7 mouse cellular contexts compared by ENCODE assay signal in genomic region chr7:80209669-80210068, GRCm38 (mm10). TPM values are rescaled to one million over a fixed set of nuclear protein-coding genes. Genes with fewer than 3 reads are reported as not detected.
DNase-seq lines count a peak whose midpoint lies in the region; ATAC-seq and TF ChIP-seq lines count a peak whose summit lies in the region.

No protein-coding gene starts in this region.

- H3K27me3 ChIP-seq in heart, postnatal 0 days (ENCODE audit: control insufficient read depth, insufficient read depth, low read length) = no peaks in the 10 kb centered on the region

- H3K36me3 ChIP-seq in heart, postnatal 0 days (replicated peaks; ENCODE audit: control insufficient read depth, insufficient read depth, low read length) = peaks cover 11% of the 10 kb centered on the region; the same call in 1 of the 2 replicates

- no peak for ATAC-seq in heart, postnatal 0 days (ENCODE audit: insufficient read depth, low read depth)

- no peak for TF ChIP-seq EP300 in heart, postnatal 0 days (IDR thresholded peaks at IDR 0.05; ENCODE audit: low read depth)

- no peak overlapping the region for H3K4me3 ChIP-seq in heart, postnatal 0 days (ENCODE audit: low read depth, low read length)

- no peak for TF ChIP-seq CTCF in heart, postnatal 0 days (IDR thresholded peaks at IDR 0.05; ENCODE audit: low read depth)

- 72% methylated on average over 6 of the region's 6 CpGs for WGBS in heart, postnatal 0 days

- H3K9ac ChIP-seq in heart, postnatal 0 days (replicated peaks; ENCODE audit: low read depth, low read length) = no peak overlapping the region

- peak; percentile 92 for DNase-seq in 416B (ENCODE audit: low read depth)
- peak; percentile 85 for DNase-seq in CD4-positive, CD25-positive, alpha-beta regulatory T cell, adult 2 months (ENCODE audit: low read depth, low spot score)
- DNase-seq in heart, postnatal 0 days (ENCODE audit: low spot score) = no peak
- DNase-seq in monocyte, adult 2 months (ENCODE audit: low read depth in 1 of 2, low spot score in 2 of 2) = peak; percentile 56 to 61
- DNase-seq in ovary, adult 18-20 months (ENCODE audit: low spot score) = no peak
- no peak for DNase-seq in gastrocnemius, postnatal 10 days
- no peak for DNase-seq in retina, postnatal 1 day

- peaks cover 40% of the 10 kb centered on the region for H3K4me1 ChIP-seq in heart, postnatal 0 days (ENCODE audit: control insufficient read depth, insufficient read depth)

- no peaks in the 10 kb centered on the region for H3K9me3 ChIP-seq in heart, postnatal 0 days (replicated peaks; ENCODE audit: control insufficient read depth, low read length)

- H3K27ac ChIP-seq in heart, postnatal 0 days (ENCODE audit: low read depth) = peak overlapping the region; percentile 77

- H3K4me2 ChIP-seq in heart, postnatal 0 days (ENCODE audit: low read depth, low read length) = no peak overlapping the region; the same call in 1 of the 2 replicates

RNA-seq across cellular contexts. Expression of gene Cib1, which starts 22.9 kb away (rescaled TPM):
- 26.0 and 27.2 TPM in 2 replicates for total RNA-seq in heart, postnatal 0 days (2014; rRNA removed; ENCODE audit: low replicate concordance)
- polyA plus RNA-seq in heart, postnatal 0 days (2015; fragmentation: Nextera tagmentation; extraction: Ambion mirVana) = 57.2 and 57.4 TPM in 2 replicates
- 10 to 100 TPM; 10.7 to 12.5 TPM for total RNA-seq in gastrocnemius, postnatal 10 days (2021)

RNA-seq across cellular contexts. Expression of gene Gdpgp1, which starts 23.0 kb away (rescaled TPM):
- total RNA-seq in heart, postnatal 0 days (2014; rRNA removed; ENCODE audit: low replicate concordance) = 2.5 and 5.5 TPM in 2 replicates
- 2.0 and 2.3 TPM in 2 replicates for polyA plus RNA-seq in heart, postnatal 0 days (2015; fragmentation: Nextera tagmentation; extraction: Ambion mirVana)
- 1 to 10 TPM; 1.8 to 2.1 TPM for total RNA-seq in gastrocnemius, postnatal 10 days (2021)

RNA-seq across cellular contexts. Expression of gene Sema4b, which starts 23.0 kb away (rescaled TPM):
- 17.5 and 24.2 TPM in 2 replicates for total RNA-seq in heart, postnatal 0 days (2014; rRNA removed; ENCODE audit: low replicate concordance)
- 10.5 and 11.7 TPM in 2 replicates for polyA plus RNA-seq in heart, postnatal 0 days (2015; fragmentation: Nextera tagmentation; extraction: Ambion mirVana)
- 1 to 10 TPM; 2.9 to 4.2 TPM for total RNA-seq in gastrocnemius, postnatal 10 days (2021)

RNA-seq across cellular contexts. Expression of gene Ttll13, which starts 36.5 kb away (rescaled TPM):
- 0.35 TPM in 1 of 2 replicates, not detected in the other for total RNA-seq in heart, postnatal 0 days (2014; rRNA removed; ENCODE audit: low replicate concordance)
- 0.51 and 0.98 TPM in 2 replicates for polyA plus RNA-seq in heart, postnatal 0 days (2015; fragmentation: Nextera tagmentation; extraction: Ambion mirVana)
- under 1 TPM; 0.14 to 0.20 TPM for total RNA-seq in gastrocnemius, postnatal 10 days (2021)

RNA-seq across cellular contexts. Expression of gene Ngrn, which starts 51.3 kb away (rescaled TPM):
- total RNA-seq in heart, postnatal 0 days (2014; rRNA removed; ENCODE audit: low replicate concordance) = 14.0 and 29.4 TPM in 2 replicates
- 35.8 and 40.5 TPM in 2 replicates for polyA plus RNA-seq in heart, postnatal 0 days (2015; fragmentation: Nextera tagmentation; extraction: Ambion mirVana)
- 10 to 100 TPM; 20.2 to 20.3 TPM for total RNA-seq in gastrocnemius, postnatal 10 days (2021)

Comparison
In these comparisons a context has a peak if more than half of its experiments do, and no peak if none do; other contexts are left out.
1. DNase-seq: peak in 416B (single experiment), CD4-positive, CD25-positive, alpha-beta regulatory T cell, adult 2 months (single experiment) and monocyte, adult 2 months (2 of 2); none in heart, postnatal 0 days (single experiment), ovary, adult 18-20 months (single experiment), gastrocnemius, postnatal 10 days (single experiment) and retina, postnatal 1 day (single experiment).